Mouse (Mus musculus) gastrocnemius, adult 18-20 months (tissue): ENCODE results near the gene Mup16. TPM values are rescaled to one million over a fixed set of nuclear protein-coding genes. Genes with fewer than 3 reads are reported as not detected.
"Not testable (repeated sequence)": the region's sequence is repeated elsewhere in the genome, so short reads cannot be mapped to it uniquely, and the experiment has no call there.

Experiments used
- DNase-seq: peaks from one replicate; pipeline ENCODE4 v3.0.0; 2021; ENCODE audit warnings: low spot score
- long read RNA-seq, 2 experiments: library from polyadenylated mRNA; stranded (forward); transcript quantifications; one replicate each; pipeline ENCODE4 v2.0.0; 2021
- total RNA-seq, 2 experiments: library from RNA; stranded (reverse); gene quantifications; 2 replicates each; pipeline ENCODE4 v1.2.3; 2021

Gene Mup16
- total RNA-seq: 1 to 10 TPM in 1 of 2 experiments, not detected in 1; 2.5 TPM
- long read RNA-seq, experiment 1: 0 reads
- long read RNA-seq, experiment 2: 0 reads

DNA sequence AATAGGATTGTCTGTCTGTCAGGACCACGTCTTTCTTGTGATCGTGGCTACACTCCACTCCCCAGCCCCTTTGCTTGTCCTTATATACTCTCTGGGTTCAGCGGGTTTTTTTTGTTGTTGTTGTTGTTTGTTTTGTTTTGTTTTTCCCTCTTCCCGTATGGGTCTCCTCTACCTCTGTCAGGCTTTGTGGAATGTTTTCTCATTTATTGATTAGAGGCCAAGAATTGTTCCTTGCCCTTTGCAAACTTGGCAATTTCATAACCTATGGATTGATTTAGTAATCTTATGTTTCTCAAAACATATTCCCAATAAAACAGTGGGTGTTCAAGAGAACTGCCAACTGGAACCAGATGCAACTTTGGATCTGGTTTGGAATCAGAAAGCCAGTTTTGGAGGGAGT, at the start of gene Mup16:
Gene Mup16 (minus strand): TSS at position 101 of the 400 bp plus-strand sequence.
- DNase-seq: not testable (repeated sequence)

- not testable (repeated sequence) for DNase-seq
Measured at GRCm38 (mm10) chr4:61555887-61556286, 36.6 kb upstream of the Mup16 start.

Other genes starting within 250 kb of the Mup16 start
- under 1 TPM in 1 of 2 experiments, not detected in 1; 0.89 TPM for gene Mup14, start 215.5 kb downstream of the Mup16 start, total RNA-seq
- gene Mup15, start 79.8 kb downstream of the Mup16 start, total RNA-seq: not detected
- gene Mup17, start 76.3 kb upstream of the Mup16 start, total RNA-seq: not detected
- 1 to 10 TPM in 1 of 2 experiments, under 1 TPM in 1; 0.27 to 1.3 TPM for gene Mup18, start 154.6 kb upstream of the Mup16 start, total RNA-seq